Mouse (Mus musculus) ES-Bruce4 (cell line): ENCODE measurements around the gene Asap3.

Experiments
- CTCF ChIP-seq: IDR thresholded peaks from one replicate; pipeline ENCODE4 v1.8.1; 2011; ENCODE audit warnings: low read depth, low read length
- POLR2A ChIP-seq: IDR thresholded peaks from one replicate; pipeline ENCODE4 v1.8.1; 2011; ENCODE audit warnings: low read length; ENCODE audit not compliant: insufficient read depth

DNA sequence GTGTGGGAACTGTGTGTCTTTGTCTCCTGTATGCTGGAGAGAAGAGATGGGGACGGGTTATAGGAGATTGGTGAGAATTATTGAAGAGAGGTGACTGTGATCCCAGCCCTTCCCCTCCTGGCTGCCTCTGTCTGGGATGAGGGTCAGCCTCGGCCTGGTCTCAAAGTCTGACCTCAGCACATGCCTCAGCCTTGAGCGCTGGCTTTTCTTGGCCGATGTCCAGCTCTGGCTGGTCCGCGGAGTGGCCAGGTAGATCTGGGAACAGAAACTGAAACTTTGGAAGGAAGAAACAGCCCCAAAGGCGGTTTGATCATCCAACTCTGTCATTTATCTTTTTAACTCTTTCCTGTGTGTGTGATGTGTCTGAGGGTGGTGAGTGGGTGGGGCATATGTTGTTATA lies 7.5 kb downstream of the Asap3 start:
- TF ChIP-seq POLR2A = no peak
- no peak for TF ChIP-seq CTCF
